Mouse (Mus musculus) gastrocnemius, adult 2 months (tissue): ENCODE results near the gene Gli2. TPM values are rescaled to one million over a fixed set of nuclear protein-coding genes. Genes with fewer than 3 reads are reported as not detected.

Experiments
- DNase-seq: peaks from one replicate; pipeline ENCODE4 v3.0.0; 2022
- H3K27ac ChIP-seq: fragments of 200-600 bp; 2 replicates; pipeline ENCODE4 v1.8.1; 2022; ENCODE audit warnings: mild to moderate bottlenecking
- H3K4me3 ChIP-seq: fragments of 200-600 bp; 2 replicates; pipeline ENCODE4 v1.8.1; 2022; ENCODE audit warnings: mild to moderate bottlenecking, moderate library complexity
- CTCF ChIP-seq: fragments of 200-600 bp; IDR thresholded peaks from 2 replicates; pipeline ENCODE4 v1.8.1; 2022; ENCODE audit warnings: antibody characterized with exemption, mild to moderate bottlenecking, moderate library complexity
- intact Hi-C: fragments of 180-260 bp; cut with DNase I; formaldehyde crosslinking; loops from one replicate; pipeline ENCODE4 v1.15.1; 2025
- long read RNA-seq, 2 experiments: library from polyadenylated mRNA; stranded (forward); transcript quantifications; one replicate each; pipeline ENCODE4 v2.0.0; 2021
- total RNA-seq, 2 experiments: library from RNA; stranded (reverse); gene quantifications; 2 replicates each; pipeline ENCODE4 v1.2.3; 2021

The Gli2 gene
- total RNA-seq: 1 to 10 TPM in 1 of 2 experiments, under 1 TPM in 1; 0.94 to 1.4 TPM
- long read RNA-seq, experiment 1, partial matches to known transcripts: 1 of 1 reads
- long read RNA-seq, experiment 1, other reads (novel, unspliced or antisense): 0 of 1 reads
- long read RNA-seq, experiment 2, partial matches to known transcripts: 2 of 2 reads
- long read RNA-seq, experiment 2, other reads (novel, unspliced or antisense): 0 of 2 reads

DNA sequence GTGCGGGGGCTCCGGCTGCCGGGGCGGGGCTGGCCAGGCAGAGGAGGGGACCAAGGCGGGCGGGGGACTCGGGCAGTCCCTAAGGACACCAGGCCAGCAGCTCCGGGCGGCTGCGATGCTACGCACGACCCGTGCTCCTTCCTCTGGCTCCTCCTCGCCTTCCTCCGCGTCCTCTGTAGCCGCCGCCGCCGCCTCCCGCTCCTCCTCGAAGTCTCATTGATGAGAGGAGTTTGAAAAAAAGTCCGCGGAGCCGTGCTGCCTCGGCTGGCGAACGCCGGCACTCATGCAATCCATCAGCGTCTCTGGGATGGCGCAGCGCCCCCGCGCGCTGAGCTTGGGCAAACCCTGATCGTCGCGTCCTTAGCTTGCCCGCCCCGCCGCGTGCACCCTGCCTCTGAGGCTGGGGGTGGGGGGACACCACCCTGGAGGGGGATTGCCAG lies at the start of gene Gli2:
Gli2 (minus strand) TSS at position 218 of the 440 bp plus-strand sequence.
- peak; percentile 91 for DNase-seq
- peak within 1 kb of the TSS; percentile 82 for H3K4me3 ChIP-seq
- intact Hi-C loops: loop anchor here (2.0 to 10.0 kb wide), 4 partner anchors 53 to 279 kb away; no protein-coding TSS in a partner anchor
- peak; percentile 81; the same call in 1 of the 2 replicates for TF ChIP-seq CTCF
- H3K27ac ChIP-seq: peak within 1 kb of the TSS; percentile 83

- H3K27ac ChIP-seq: no peak overlapping the region
- intact Hi-C loops: loop anchor here (10.0 kb wide), 1 partner anchor 357 kb away; no protein-coding TSS in a partner anchor
- H3K4me3 ChIP-seq: no peak overlapping the region
- TF ChIP-seq CTCF: no peak
- no peak for DNase-seq
Observed at GRCm38 (mm10) chr1:119097921-119098521, 44.6 kb upstream of the Gli2 start.

- intact Hi-C loops: loop anchor here (5.0 to 10.0 kb wide), 2 partner anchors 329 to 361 kb away; partner anchors contain the start of gene Inhbb
- TF ChIP-seq CTCF: peak; percentile 84
- Histone ChIP-seq H3K27ac (no peak overlapping the region), H3K4me3 (no peak overlapping the region)
- DNase-seq: peak; percentile 68
Observed at GRCm38 (mm10) chr1:119093739-119094138, 40.3 kb upstream of the Gli2 start.

GRCm38 (mm10) chr1:119089887-119090620 lies 36.6 kb upstream of the Gli2 start:
- Histone ChIP-seq H3K27ac (no peak overlapping the region), H3K4me3 (no peak overlapping the region)
- intact Hi-C loops: loop anchor here (5.0 to 10.0 kb wide), 2 partner anchors 332 to 365 kb away; partner anchors contain the start of gene Inhbb
- TF ChIP-seq CTCF: no peak
- DNase-seq: peak; percentile 37

GRCm38 (mm10) chr1:119087539-119087938 lies 34.1 kb upstream of the Gli2 start:
- peak; percentile 97 for TF ChIP-seq CTCF
- no peak overlapping the region for H3K27ac ChIP-seq
- intact Hi-C loops: no loop called here
- H3K4me3 ChIP-seq: no peak overlapping the region
- DNase-seq: peak; percentile 75

GRCm38 (mm10) chr1:119085771-119086170 lies 32.4 kb upstream of the Gli2 start:
- no peak for TF ChIP-seq CTCF
- Histone ChIP-seq H3K27ac (no peak overlapping the region), H3K4me3 (no peak overlapping the region)
- DNase-seq: no peak
- intact Hi-C loops: no loop called here

GRCm38 (mm10) chr1:119083468-119083921 lies 30.1 kb upstream of the Gli2 start:
- Histone ChIP-seq H3K4me3 (no peak overlapping the region), H3K27ac (no peak overlapping the region)
- DNase-seq: peak; percentile 24
- TF ChIP-seq CTCF: peak; percentile 69
- intact Hi-C loops: loop anchor here (1.0 kb wide), 2 partner anchors 234 to 314 kb away; no protein-coding TSS in a partner anchor

DNA sequence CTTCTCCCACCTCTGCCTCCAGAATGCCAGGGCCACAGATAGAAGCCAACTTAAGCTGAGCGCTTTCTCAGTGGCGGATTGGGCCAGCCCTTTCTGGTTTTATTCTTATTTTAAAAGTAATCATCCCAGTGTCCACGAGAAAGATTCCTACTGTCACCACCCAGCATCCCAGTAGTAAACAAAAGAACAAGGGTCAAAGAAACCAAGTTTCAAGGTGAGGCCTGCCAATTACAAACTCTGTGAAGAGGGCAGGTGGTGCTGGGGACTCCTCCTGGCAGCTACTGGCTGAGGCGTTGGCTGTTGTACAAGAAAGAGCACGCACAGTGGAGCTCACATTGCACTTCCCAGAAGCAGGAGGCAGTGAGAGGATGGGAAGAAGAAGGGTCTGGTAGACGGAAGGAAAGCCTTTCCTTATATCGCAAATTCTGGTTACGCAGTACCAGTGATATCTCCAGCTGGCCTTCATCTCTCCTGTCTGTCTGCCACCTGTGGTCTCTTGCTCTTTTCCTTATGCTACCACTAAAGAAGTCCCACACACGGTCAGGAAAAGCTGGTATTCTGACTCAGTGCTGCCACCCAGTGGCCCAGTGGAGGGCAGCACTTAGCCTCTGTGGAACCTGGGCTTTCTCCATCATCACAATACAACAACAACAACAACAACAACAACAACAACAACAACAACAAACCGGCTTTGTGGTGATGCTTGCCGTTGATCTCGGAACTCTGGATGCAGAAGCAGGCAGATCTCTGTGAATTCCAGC lies 29.0 kb upstream of the Gli2 start:
- peak; percentile 82 for TF ChIP-seq CTCF
- peak; percentile 55 for DNase-seq
- no peak overlapping the region for H3K4me3 ChIP-seq
- intact Hi-C loops: no loop called here
- no peak overlapping the region for H3K27ac ChIP-seq

- TF ChIP-seq CTCF: no peak
- H3K4me3 ChIP-seq: no peak overlapping the region
- no peak overlapping the region for H3K27ac ChIP-seq
- intact Hi-C loops: no loop called here
- DNase-seq: no peak
Observed at GRCm38 (mm10) chr1:119077933-119078332, 24.5 kb upstream of the Gli2 start.

- Histone ChIP-seq H3K27ac (no peak overlapping the region), H3K4me3 (no peak overlapping the region)
- TF ChIP-seq CTCF: no peak
- intact Hi-C loops: no loop called here
- DNase-seq: no peak
Observed at GRCm38 (mm10) chr1:119076333-119076732, 22.9 kb upstream of the Gli2 start.

DNA sequence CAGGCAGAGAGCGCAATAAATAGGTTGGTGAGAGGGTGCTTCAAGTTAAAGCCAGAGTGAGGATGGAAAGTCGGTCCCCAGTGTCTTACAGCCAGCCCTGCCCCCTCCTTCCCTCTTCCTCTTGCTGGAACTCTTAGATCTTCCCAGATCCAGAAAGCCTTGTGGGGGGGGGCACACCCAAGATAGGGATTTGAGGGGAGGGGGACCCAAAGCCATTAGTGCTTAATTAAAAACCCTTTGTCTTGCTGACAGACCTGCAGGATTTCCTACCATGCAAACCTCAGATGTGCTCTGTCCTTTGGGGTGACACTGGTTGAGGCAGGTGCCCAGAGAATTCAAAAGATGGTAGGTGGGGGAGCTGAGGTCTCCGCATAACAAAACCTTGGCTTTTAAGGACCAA lies 22.5 kb upstream of the Gli2 start:
- Histone ChIP-seq H3K27ac (no peak overlapping the region), H3K4me3 (no peak overlapping the region)
- TF ChIP-seq CTCF: no peak
- DNase-seq: no peak
- intact Hi-C loops: no loop called here

DNA sequence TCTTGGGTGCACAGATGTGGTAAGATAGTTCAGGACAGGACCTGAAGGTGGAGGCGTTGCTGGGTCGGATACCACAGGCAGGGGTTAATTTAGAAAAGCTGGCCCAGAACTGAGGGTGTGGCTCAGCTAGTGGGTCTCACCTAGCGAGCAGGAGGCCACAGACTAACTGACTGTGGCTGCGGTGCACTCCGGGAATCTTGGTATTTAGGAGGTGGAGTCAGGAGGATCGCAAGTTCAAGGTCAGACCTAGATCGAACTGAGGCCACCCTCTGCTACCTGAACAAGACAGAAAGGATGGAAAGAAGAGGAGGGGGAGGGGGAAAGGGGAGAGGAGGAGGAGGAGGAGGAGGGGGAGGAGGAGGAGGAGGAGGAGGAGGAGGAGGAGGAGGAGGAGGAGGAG lies 22.1 kb upstream of the Gli2 start:
- no peak for TF ChIP-seq CTCF
- intact Hi-C loops: no loop called here
- H3K27ac ChIP-seq: no peak overlapping the region
- DNase-seq: no peak
- no peak overlapping the region for H3K4me3 ChIP-seq
